Mouse (Mus musculus) C2C12 (cell line): ENCODE results near the gene Nptx2. TPM values are rescaled to one million over a fixed set of nuclear protein-coding genes. Genes with fewer than 3 reads are reported as not detected.

Experiments
- H3K27me3 ChIP-seq: one replicate; pipeline ENCODE4 v1.6.1; 2011; ENCODE audit not compliant: control insufficient read depth, insufficient read depth, insufficient read length
- H3K36me3 ChIP-seq: one replicate; pipeline ENCODE4 v1.6.1; 2011; ENCODE audit not compliant: control insufficient read depth, insufficient read depth
- H3K4me3 ChIP-seq: one replicate; pipeline ENCODE4 v1.5.1; 2011; ENCODE audit warnings: mild to moderate bottlenecking, control low read depth; ENCODE audit not compliant: poor library complexity, insufficient read depth, severe bottlenecking
- H3K79me2 ChIP-seq: one replicate; pipeline ENCODE4 v1.6.1; 2011; ENCODE audit not compliant: control insufficient read depth, insufficient read depth
- H3K79me3 ChIP-seq: one replicate; pipeline ENCODE4 v1.6.1; 2011; ENCODE audit warnings: low read depth, control low read depth
- H3ac ChIP-seq: one replicate; pipeline ENCODE3; 2011; ENCODE audit warnings: low read depth; ENCODE audit not compliant: control insufficient read depth, insufficient read length
- CEBPB ChIP-seq: IDR thresholded peaks from one replicate; pipeline ENCODE4 v1.6.1; 2011; ENCODE audit warnings: low read depth, mild to moderate bottlenecking, control low read depth, moderate library complexity
- CTCF ChIP-seq: IDR thresholded peaks from one replicate; pipeline ENCODE4 v1.5.1; 2011; ENCODE audit not compliant: control insufficient read depth, insufficient read depth, insufficient read length
- FOSL1 ChIP-seq: IDR thresholded peaks from one replicate; pipeline ENCODE4 v1.8.0; 2011; ENCODE audit warnings: mild to moderate bottlenecking, low read length; ENCODE audit not compliant: poor library complexity, insufficient read depth, severe bottlenecking
- MAX ChIP-seq: IDR thresholded peaks from one replicate; pipeline ENCODE4 v1.6.1; 2011; ENCODE audit warnings: mild to moderate bottlenecking, control low read depth
- MYOD1 ChIP-seq: IDR thresholded peaks from one replicate; pipeline ENCODE4 v1.6.1; 2011; ENCODE audit warnings: low read depth; ENCODE audit not compliant: control insufficient read depth, insufficient read length
- MYOG ChIP-seq: IDR thresholded peaks from one replicate; pipeline ENCODE4 v1.6.1; 2011; ENCODE audit not compliant: control insufficient read depth, insufficient read length; ENCODE audit errors: extremely low read depth
- USF1 ChIP-seq: IDR thresholded peaks from one replicate; pipeline ENCODE4 v1.6.1; 2011; ENCODE audit warnings: low read depth, mild to moderate bottlenecking, control low read depth, moderate library complexity
- polyA plus RNA-seq: library from polyadenylated mRNA; unstranded; fragments of >200 nt; fragmentation: generic; extraction: Trizol; gene quantifications from one replicate; pipeline ENCODE4 v1.2.1, GENCODE M21; 2012; ENCODE audit warnings: missing spikeins

Gene Nptx2
- polyA plus RNA-seq, 1 experiment, result not detected

- H3ac ChIP-seq, result no peak overlapping the region
- no peaks in the 10 kb centered on the region for H3K79me2 ChIP-seq
- H3K36me3 ChIP-seq, result no peaks in the 10 kb centered on the region
- H3K4me3 ChIP-seq, result no peak overlapping the region
- H3K79me3 ChIP-seq, result no peaks in the 10 kb centered on the region
- H3K27me3 ChIP-seq, result peaks cover 5% of the 10 kb centered on the region
- TF ChIP-seq CTCF (no peak), MAX (no peak), FOSL1 (no peak), MYOG (no peak), CEBPB (no peak), USF1 (no peak), MYOD1 (no peak)
Observed at GRCm38 (mm10) chr5:144550622-144551137, 5.0 kb downstream of the Nptx2 start.

GRCm38 (mm10) chr5:144556710-144557109 lies 11.0 kb downstream of the Nptx2 start:
- no peak overlapping the region for H3ac ChIP-seq
- TF ChIP-seq MAX (no peak), MYOD1 (no peak), USF1 (no peak), CTCF (no peak), CEBPB (no peak), FOSL1 (no peak), MYOG (no peak)
- no peaks in the 10 kb centered on the region for H3K79me3 ChIP-seq
- H3K79me2 ChIP-seq, result no peaks in the 10 kb centered on the region
- H3K36me3 ChIP-seq, result no peaks in the 10 kb centered on the region
- no peak overlapping the region for H3K4me3 ChIP-seq
- H3K27me3 ChIP-seq, result no peaks in the 10 kb centered on the region

DNA sequence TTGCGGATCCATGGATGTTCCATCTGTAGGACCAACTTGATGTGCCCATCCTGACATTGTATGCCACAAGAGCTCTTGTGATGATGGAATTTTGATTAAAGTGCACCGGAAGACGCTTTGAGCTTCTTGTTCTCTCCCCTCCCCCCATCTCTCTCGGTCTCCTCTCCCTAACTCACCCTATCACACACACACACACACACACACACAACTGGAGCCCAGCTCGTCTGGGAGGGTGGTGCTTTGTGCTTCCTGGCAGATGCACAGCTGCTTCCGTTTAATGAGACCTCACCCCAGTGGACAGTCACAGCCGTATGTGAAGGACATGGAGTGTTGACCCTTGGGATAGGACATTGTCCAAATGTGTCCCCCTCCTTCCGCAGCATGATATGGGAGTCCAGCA lies 11.7 kb downstream of the Nptx2 start:
- H3K27me3 ChIP-seq, result no peaks in the 10 kb centered on the region
- H3K4me3 ChIP-seq, result no peak overlapping the region
- H3K79me2 ChIP-seq, result no peaks in the 10 kb centered on the region
- no peaks in the 10 kb centered on the region for H3K36me3 ChIP-seq
- TF ChIP-seq MYOG, result no peak
- TF ChIP-seq CTCF, result no peak
- TF ChIP-seq FOSL1, result no peak
- no peak overlapping the region for H3ac ChIP-seq
- H3K79me3 ChIP-seq, result no peaks in the 10 kb centered on the region

- Histone ChIP-seq H3ac (no peak overlapping the region), H3K36me3 (no peaks in the 10 kb centered on the region), H3K27me3 (no peaks in the 10 kb centered on the region), H3K79me3 (no peaks in the 10 kb centered on the region), H3K4me3 (no peak overlapping the region), H3K79me2 (no peaks in the 10 kb centered on the region)
- no peak for TF ChIP-seq CTCF
- TF ChIP-seq MYOD1, result no peak
- TF ChIP-seq MYOG, result no peak
- TF ChIP-seq FOSL1, result no peak
- no peak for TF ChIP-seq CEBPB
- TF ChIP-seq USF1, result no peak
- no peak for TF ChIP-seq MAX
Observed at GRCm38 (mm10) chr5:144558481-144558880, 12.8 kb downstream of the Nptx2 start.

- Histone ChIP-seq H3K4me3 (no peak overlapping the region), H3K36me3 (no peaks in the 10 kb centered on the region), H3ac (no peak overlapping the region), H3K79me2 (no peaks in the 10 kb centered on the region), H3K79me3 (no peaks in the 10 kb centered on the region), H3K27me3 (peaks cover 5% of the 10 kb centered on the region)
- no peak for TF ChIP-seq MYOD1
Observed at GRCm38 (mm10) chr5:144565739-144566138, 20.0 kb downstream of the Nptx2 start.

- Histone ChIP-seq H3K4me3 (no peak overlapping the region), H3K36me3 (no peaks in the 10 kb centered on the region), H3K79me2 (no peaks in the 10 kb centered on the region), H3ac (no peak overlapping the region), H3K27me3 (no peaks in the 10 kb centered on the region), H3K79me3 (no peaks in the 10 kb centered on the region)
- TF ChIP-seq USF1 (no peak), MYOD1 (no peak), CEBPB (no peak), MYOG (no peak), MAX (no peak), FOSL1 (no peak), CTCF (no peak)
Observed at GRCm38 (mm10) chr5:144585100-144585499, 39.4 kb downstream of the Nptx2 start.
